In the genomic region with DNA sequence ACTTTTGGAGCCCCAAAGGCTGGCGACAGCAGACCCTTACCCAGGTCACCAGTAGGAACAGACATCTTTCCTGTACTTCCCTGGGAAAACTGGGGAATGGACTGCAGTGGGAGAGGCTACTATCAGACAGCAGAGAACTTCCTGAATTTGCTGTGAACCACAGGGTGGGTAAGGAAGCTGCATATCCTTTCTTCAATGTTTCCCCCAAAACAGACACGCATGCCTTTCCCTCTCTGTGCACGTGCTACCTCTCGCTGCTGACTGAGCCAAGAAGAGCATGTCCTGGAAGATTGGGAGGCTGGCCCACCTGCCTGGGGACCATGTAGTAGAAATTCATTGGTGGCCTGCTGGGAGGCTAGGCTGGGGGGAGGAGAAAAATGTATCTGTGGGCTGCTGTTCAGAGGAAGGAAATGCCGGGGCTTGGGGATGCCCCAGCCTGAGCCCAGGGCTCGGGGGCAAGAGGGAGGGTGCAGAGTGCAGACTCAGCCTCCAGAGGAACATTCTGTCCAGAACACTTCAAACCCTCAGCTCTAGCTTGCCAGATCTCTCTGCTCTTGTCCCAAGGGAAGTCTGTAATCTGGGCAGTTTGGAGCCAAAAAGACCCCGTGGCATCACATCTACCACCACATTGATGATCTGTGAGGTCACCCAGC, we compare ENCODE assay signal across 11 mouse cellular contexts.
DNase-seq lines count a peak whose midpoint lies in the region; ATAC-seq lines count a peak whose summit lies in the region.
"Had no signal": no experiment of that assay in that cellular context is flagged by ENCODE, and none has a peak within 500 bp of the region (broad histone marks: within the 10 kb centered on the region; RNA-seq: fewer than 3 reads in every experiment).

No protein-coding gene starts in this region.

- H3K4me1 ChIP-seq in megakaryocyte, embryonic 14.5 days = peaks cover 52% of the 10 kb centered on the region
- H3K4me1 ChIP-seq in heart, embryonic 12.5 days (replicated peaks) = peaks cover 84% of the 10 kb centered on the region
- H3K4me1 ChIP-seq in stomach, embryonic 15.5 days = peaks cover 33% of the 10 kb centered on the region

- peaks cover 5% of the 10 kb centered on the region for H3K36me3 ChIP-seq in megakaryocyte, embryonic 14.5 days (replicated peaks; ENCODE audit: low read length)
- H3K36me3 ChIP-seq in heart, embryonic 12.5 days = peaks cover 21% of the 10 kb centered on the region
- no peaks in the 10 kb centered on the region for H3K36me3 ChIP-seq in stomach, embryonic 15.5 days
- H3K36me3 ChIP-seq: embryonic facial prominence, embryonic 12.5 days; G1E had no signal

- peak overlapping the region; percentile 67 for H3K9ac ChIP-seq in heart, embryonic 12.5 days
- H3K9ac ChIP-seq in stomach, embryonic 15.5 days = no peak overlapping the region
- H3K9ac ChIP-seq: embryonic facial prominence, embryonic 12.5 days had no signal

- 20% methylated on average over 7 of the region's 7 CpGs for WGBS in heart, embryonic 12.5 days
- WGBS in stomach, embryonic 15.5 days = 47% methylated on average over 7 of the region's 7 CpGs

- peak overlapping the region; percentile 100 for H3K27ac ChIP-seq in heart, embryonic 12.5 days (ENCODE audit: poor library complexity, severe bottlenecking)
- H3K27ac ChIP-seq in stomach, embryonic 15.5 days = peak overlapping the region; percentile 84; the same call in 1 of the 2 replicates
- H3K27ac ChIP-seq: macrophage had no signal

- DNase-seq in kidney, postnatal 36 days = peak; percentile 72 to 93
- no peak for DNase-seq in cerebellum, adult 11 months
- no peak for DNase-seq in frontal cortex, postnatal 25 days (ENCODE audit: low spot score in 2 of 2)
- DNase-seq in left cerebral cortex, adult 9 months (ENCODE audit: low spot score in 2 of 2) = no peak

- peaks cover 11% of the 10 kb centered on the region for H3K9me3 ChIP-seq in megakaryocyte, embryonic 14.5 days
- H3K9me3 ChIP-seq in heart, embryonic 12.5 days (replicated peaks) = peaks cover 5% of the 10 kb centered on the region
- H3K9me3 ChIP-seq in stomach, embryonic 15.5 days = no peaks in the 10 kb centered on the region

- ATAC-seq in megakaryocyte, adult 5-6 weeks (ENCODE audit: poor library complexity, severe bottlenecking) = no peak
- ATAC-seq in heart, embryonic 12.5 days (ENCODE audit: insufficient number of reproducible peaks, low FRiP score) = 0 out of 2 replicates have a peak, but pooled peaks have one; percentile 30
- no peak for ATAC-seq in stomach, embryonic 15.5 days (ENCODE audit: insufficient read depth, low FRiP score, low read depth)

- peak overlapping the region; percentile 59 for H3K4me3 ChIP-seq in megakaryocyte, embryonic 14.5 days (replicated peaks)
- 0 out of 2 replicates have a peak overlapping the region, but pooled peaks have one; percentile 7 for H3K4me3 ChIP-seq in heart, embryonic 12.5 days
- H3K4me3 ChIP-seq in stomach, embryonic 15.5 days (replicated peaks) = no peak overlapping the region
- H3K4me3 ChIP-seq: embryonic facial prominence, embryonic 12.5 days had no signal

- H3K27me3 ChIP-seq in megakaryocyte, embryonic 14.5 days (replicated peaks) = peaks cover 7% of the 10 kb centered on the region
- H3K27me3 ChIP-seq in heart, embryonic 12.5 days (replicated peaks) = no peaks in the 10 kb centered on the region
- H3K27me3 ChIP-seq in stomach, embryonic 15.5 days (replicated peaks) = no peaks in the 10 kb centered on the region
- H3K27me3 ChIP-seq: embryonic facial prominence, embryonic 12.5 days had no signal

- peak overlapping the region; percentile 54 for H3K4me2 ChIP-seq in heart, embryonic 12.5 days
- H3K4me2 ChIP-seq in stomach, embryonic 15.5 days = no peak overlapping the region
- H3K4me2 ChIP-seq: embryonic facial prominence, embryonic 12.5 days had no signal

Comparison
In these comparisons a context has a peak if more than half of its experiments do, and no peak if none do; other contexts are left out.
1. DNase-seq: peak in kidney, postnatal 36 days (2 of 2); none in cerebellum, adult 11 months (single experiment), frontal cortex, postnatal 25 days (0 of 2) and left cerebral cortex, adult 9 months (0 of 2).